Mouse (Mus musculus): ENCODE measurements around the gene Ankrd23. TPM values are rescaled to one million over a fixed set of nuclear protein-coding genes. Genes with fewer than 3 reads are reported as not detected.

The Ankrd23 gene
- polyA plus RNA-seq, 1 experiment from 2014 or later: 12.0 TPM

GRCm38 (mm10) chr1:36508238-36508637, 28.4 kb downstream of the Ankrd23 start:
- WGBS: 81% methylated on average over 5 of the region's 5 CpGs
- Histone ChIP-seq H3K36me3 (peaks cover 7% of the 10 kb centered on the region; the same call in 1 of the 2 replicates), H3K9ac (replicated peaks) (no peak overlapping the region), H3K9me3 (no peaks in the 10 kb centered on the region), H3K4me2 (replicated peaks) (no peak overlapping the region), H3K27ac (replicated peaks) (no peak overlapping the region), H3K4me1 (peaks cover 6% of the 10 kb centered on the region), H3K4me3 (no peak overlapping the region), H3K27me3 (no peaks in the 10 kb centered on the region)
- no peak for ATAC-seq (replicated peaks)

GRCm38 (mm10) chr1:36501261-36501660, 35.4 kb downstream of the Ankrd23 start:
- 4% methylated on average over 3 of the region's 3 CpGs for WGBS
- ATAC-seq (replicated peaks): peak; percentile 36; the same call in 1 of the 2 replicates
- no peaks in the 10 kb centered on the region for H3K9me3 ChIP-seq
- no peak overlapping the region for H3K27ac ChIP-seq (replicated peaks)
- H3K4me2 ChIP-seq (replicated peaks): no peak overlapping the region
- no peaks in the 10 kb centered on the region for H3K4me1 ChIP-seq
- no peak overlapping the region for H3K9ac ChIP-seq (replicated peaks)
- H3K27me3 ChIP-seq: no peaks in the 10 kb centered on the region
- no peak overlapping the region for H3K4me3 ChIP-seq
- no peaks in the 10 kb centered on the region for H3K36me3 ChIP-seq

GRCm38 (mm10) chr1:36497312-36497711, 39.4 kb downstream of the Ankrd23 start:
- no peaks in the 10 kb centered on the region for H3K9me3 ChIP-seq
- H3K9ac ChIP-seq (replicated peaks): no peak overlapping the region
- no peaks in the 10 kb centered on the region for H3K27me3 ChIP-seq
- H3K36me3 ChIP-seq: no peaks in the 10 kb centered on the region
- H3K4me1 ChIP-seq: no peaks in the 10 kb centered on the region
- no peak for ATAC-seq (replicated peaks)
- no peak overlapping the region for H3K27ac ChIP-seq (replicated peaks)
- no peak overlapping the region for H3K4me3 ChIP-seq
- 81% methylated on average over 2 of the region's 2 CpGs for WGBS
- no peak overlapping the region for H3K4me2 ChIP-seq (replicated peaks)

- H3K27ac ChIP-seq (replicated peaks): no peak overlapping the region
- H3K4me2 ChIP-seq (replicated peaks): no peak overlapping the region
- H3K36me3 ChIP-seq: no peaks in the 10 kb centered on the region
- H3K4me3 ChIP-seq: no peak overlapping the region
- 47% methylated on average over 2 of the region's 2 CpGs for WGBS
- H3K9me3 ChIP-seq: no peaks in the 10 kb centered on the region
- H3K4me1 ChIP-seq: no peaks in the 10 kb centered on the region
- H3K27me3 ChIP-seq: no peaks in the 10 kb centered on the region
- no peak overlapping the region for H3K9ac ChIP-seq (replicated peaks)
- ATAC-seq (replicated peaks): no peak
Measured at GRCm38 (mm10) chr1:36496719-36497118, 40.0 kb downstream of the Ankrd23 start.

DNA sequence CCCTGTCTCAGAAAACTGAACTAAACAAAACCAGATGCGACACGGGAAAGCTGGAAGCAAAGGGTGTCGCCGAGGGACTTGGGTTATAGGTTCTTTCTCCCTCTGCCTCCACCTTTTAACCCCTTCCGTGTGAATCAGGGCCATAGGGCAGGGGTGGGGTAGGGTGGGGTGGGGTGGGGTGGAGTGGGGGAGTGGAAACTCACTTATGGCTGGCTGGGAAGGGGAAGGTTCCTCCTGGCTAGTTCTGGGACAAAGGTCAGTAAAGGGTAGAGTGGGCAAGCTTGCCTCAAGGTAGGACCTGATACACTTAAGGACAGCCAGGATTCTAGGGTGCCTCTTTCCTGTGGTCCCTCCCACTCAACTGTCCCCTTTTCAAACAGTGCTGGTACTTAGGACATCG, 43.4 kb downstream of the Ankrd23 start:
- no peaks in the 10 kb centered on the region for H3K4me1 ChIP-seq
- no peak overlapping the region for H3K27ac ChIP-seq (replicated peaks)
- no peak for ATAC-seq (replicated peaks)
- no peak overlapping the region for H3K4me2 ChIP-seq (replicated peaks)
- H3K36me3 ChIP-seq: no peaks in the 10 kb centered on the region
- no peaks in the 10 kb centered on the region for H3K27me3 ChIP-seq
- no peaks in the 10 kb centered on the region for H3K9me3 ChIP-seq
- no peak overlapping the region for H3K9ac ChIP-seq (replicated peaks)
- 85% methylated on average over 6 of the region's 6 CpGs for WGBS
- H3K4me3 ChIP-seq: no peak overlapping the region

- WGBS: 48% methylated on average over 9 of the region's 9 CpGs
- Histone ChIP-seq H3K36me3 (no peaks in the 10 kb centered on the region), H3K27ac (replicated peaks) (no peak overlapping the region), H3K4me3 (no peak overlapping the region), H3K9me3 (no peaks in the 10 kb centered on the region), H3K27me3 (no peaks in the 10 kb centered on the region), H3K4me2 (replicated peaks) (no peak overlapping the region), H3K9ac (replicated peaks) (no peak overlapping the region), H3K4me1 (no peaks in the 10 kb centered on the region)
- ATAC-seq (replicated peaks): peak; percentile 53; the same call in 1 of the 2 replicates
Measured at GRCm38 (mm10) chr1:36492416-36493139, 44.1 kb downstream of the Ankrd23 start.

DNA sequence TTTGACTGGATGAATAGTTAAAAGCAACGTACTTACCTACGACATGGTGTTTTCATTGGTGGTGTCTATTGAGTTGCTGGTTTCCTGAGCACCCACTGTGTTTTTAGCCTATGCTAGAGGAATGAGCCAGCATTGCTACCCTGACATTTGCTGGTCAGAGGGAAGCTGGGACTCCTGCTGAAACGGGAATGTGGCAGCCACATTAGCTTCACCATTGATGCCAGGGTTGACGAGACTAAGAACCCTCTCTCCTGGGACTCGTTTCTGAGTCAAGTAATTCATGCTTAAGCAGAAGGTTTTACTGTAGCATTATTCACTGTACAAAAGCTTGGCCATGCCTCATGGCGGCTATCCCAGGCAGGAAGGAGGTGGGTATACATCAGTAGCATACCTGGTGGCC, 47.0 kb downstream of the Ankrd23 start:
- Histone ChIP-seq H3K36me3 (no peaks in the 10 kb centered on the region), H3K9ac (replicated peaks) (no peak overlapping the region), H3K27ac (replicated peaks) (no peak overlapping the region), H3K4me1 (no peaks in the 10 kb centered on the region), H3K9me3 (no peaks in the 10 kb centered on the region), H3K27me3 (no peaks in the 10 kb centered on the region), H3K4me3 (no peak overlapping the region), H3K4me2 (replicated peaks) (no peak overlapping the region)
- no peak for ATAC-seq (replicated peaks)
- 55% methylated on average over 6 of the region's 6 CpGs for WGBS

GRCm38 (mm10) chr1:36487111-36487510, 49.6 kb downstream of the Ankrd23 start:
- 87% methylated on average over 9 of the region's 9 CpGs for WGBS
- H3K4me3 ChIP-seq: no peak overlapping the region
- H3K9ac ChIP-seq (replicated peaks): no peak overlapping the region
- no peaks in the 10 kb centered on the region for H3K4me1 ChIP-seq
- no peaks in the 10 kb centered on the region for H3K36me3 ChIP-seq
- H3K27ac ChIP-seq (replicated peaks): no peak overlapping the region
- no peak for ATAC-seq (replicated peaks)
- H3K4me2 ChIP-seq (replicated peaks): no peak overlapping the region
- no peaks in the 10 kb centered on the region for H3K27me3 ChIP-seq
- no peaks in the 10 kb centered on the region for H3K9me3 ChIP-seq

DNA sequence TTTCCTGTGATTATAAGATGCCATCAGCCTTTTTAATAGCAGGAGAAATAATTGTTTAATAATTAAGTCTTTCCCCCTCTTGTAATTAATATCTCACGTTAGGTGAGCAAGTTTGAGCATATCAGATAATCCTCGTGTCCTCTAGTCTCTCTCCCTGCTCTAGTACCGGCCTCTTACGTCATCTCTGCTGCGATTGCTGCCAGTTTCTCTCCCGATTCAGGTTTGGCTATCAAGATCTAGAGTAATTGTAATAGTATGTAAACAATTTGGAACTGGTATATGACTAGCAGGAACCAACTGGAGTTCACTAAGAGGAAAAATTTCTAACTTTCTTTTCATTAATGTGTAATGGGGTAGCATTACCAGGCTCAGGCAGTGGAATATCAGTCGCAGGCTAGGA, 51.6 kb downstream of the Ankrd23 start:
- WGBS: 81% methylated on average over 7 of the region's 7 CpGs
- ATAC-seq (replicated peaks): no peak

GRCm38 (mm10) chr1:36483825-36484224, 52.9 kb downstream of the Ankrd23 start:
- Histone ChIP-seq H3K4me3 (no peak overlapping the region), H3K27me3 (no peaks in the 10 kb centered on the region), H3K4me2 (replicated peaks) (no peak overlapping the region), H3K9me3 (no peaks in the 10 kb centered on the region), H3K27ac (replicated peaks) (no peak overlapping the region), H3K36me3 (no peaks in the 10 kb centered on the region), H3K9ac (replicated peaks) (no peak overlapping the region), H3K4me1 (no peaks in the 10 kb centered on the region)
- no peak for ATAC-seq (replicated peaks)
- 64% methylated on average over 4 of the region's 4 CpGs for WGBS

More for the DNA sequence above, 51.6 kb downstream of the Ankrd23 start:
- Histone ChIP-seq H3K27me3 (no peaks in the 10 kb centered on the region), H3K9me3 (no peaks in the 10 kb centered on the region), H3K4me3 (no peak overlapping the region), H3K27ac (replicated peaks) (no peak overlapping the region), H3K4me2 (replicated peaks) (no peak overlapping the region), H3K4me1 (no peaks in the 10 kb centered on the region), H3K36me3 (no peaks in the 10 kb centered on the region), H3K9ac (replicated peaks) (no peak overlapping the region)

Small RNA genes lying within 50 kb of the gene (microRNA-seq; reads per million reads assigned to microRNA genes)
- gene Gm47280: not detected

Other genes with a start within 250 kb of the Ankrd23 start
- gene Arid5a, start 229.2 kb downstream of the Ankrd23 start, polyA plus RNA-seq (2015; fragmentation: Nextera tagmentation; extraction: Ambion mirVana): 3.2 and 3.6 TPM in 2 replicates
- gene Kansl3, start 167.7 kb downstream of the Ankrd23 start, polyA plus RNA-seq (2015; fragmentation: Nextera tagmentation; extraction: Ambion mirVana): 34.4 and 37.2 TPM in 2 replicates
- 2.0 TPM in 2 replicates for gene Fer1l5, start 164.6 kb downstream of the Ankrd23 start, polyA plus RNA-seq (2015; fragmentation: Nextera tagmentation; extraction: Ambion mirVana)
- 66.3 and 68.4 TPM in 2 replicates for gene Lman2l, start 91.6 kb downstream of the Ankrd23 start, polyA plus RNA-seq (2015; fragmentation: Nextera tagmentation; extraction: Ambion mirVana)
- 9.8 and 9.9 TPM in 2 replicates for gene Cnnm4, start 65.3 kb downstream of the Ankrd23 start, polyA plus RNA-seq (2015; fragmentation: Nextera tagmentation; extraction: Ambion mirVana)
- gene Cnnm3, start 25.0 kb downstream of the Ankrd23 start, polyA plus RNA-seq (2015; fragmentation: Nextera tagmentation; extraction: Ambion mirVana): 5.2 and 5.9 TPM in 2 replicates
- 1.1 TPM in 1 of 2 replicates, not detected in the other for gene Gm42417, start 2.5 kb upstream of the Ankrd23 start, polyA plus RNA-seq (2015; fragmentation: Nextera tagmentation; extraction: Ambion mirVana)
- gene Ankrd39, start 10.6 kb upstream of the Ankrd23 start, polyA plus RNA-seq (2015; fragmentation: Nextera tagmentation; extraction: Ambion mirVana): 18.2 and 19.2 TPM in 2 replicates
- 38.2 and 38.6 TPM in 2 replicates for gene Sema4c, start 21.5 kb upstream of the Ankrd23 start, polyA plus RNA-seq (2015; fragmentation: Nextera tagmentation; extraction: Ambion mirVana)
- 0.23 TPM in 1 of 2 replicates, not detected in the other for gene Fam178b, start 146.3 kb upstream of the Ankrd23 start, polyA plus RNA-seq (2015; fragmentation: Nextera tagmentation; extraction: Ambion mirVana)
- gene Cox5b, start 154.6 kb upstream of the Ankrd23 start, polyA plus RNA-seq (2015; fragmentation: Nextera tagmentation; extraction: Ambion mirVana): 542 and 553 TPM in 2 replicates
- 0.31 and 0.43 TPM in 2 replicates for gene 4933424G06Rik, start 173.3 kb upstream of the Ankrd23 start, polyA plus RNA-seq (2015; fragmentation: Nextera tagmentation; extraction: Ambion mirVana)
- 97.8 and 99.8 TPM in 2 replicates for gene Actr1b, start 177.5 kb upstream of the Ankrd23 start, polyA plus RNA-seq (2015; fragmentation: Nextera tagmentation; extraction: Ambion mirVana)
- 0.94 and 1.3 TPM in 2 replicates for gene Zap70, start 224.9 kb upstream of the Ankrd23 start, polyA plus RNA-seq (2015; fragmentation: Nextera tagmentation; extraction: Ambion mirVana)

Data from forebrain, embryonic 15.5 days (tissue).